8 mouse cellular contexts compared by ENCODE assay signal in the genomic region with DNA sequence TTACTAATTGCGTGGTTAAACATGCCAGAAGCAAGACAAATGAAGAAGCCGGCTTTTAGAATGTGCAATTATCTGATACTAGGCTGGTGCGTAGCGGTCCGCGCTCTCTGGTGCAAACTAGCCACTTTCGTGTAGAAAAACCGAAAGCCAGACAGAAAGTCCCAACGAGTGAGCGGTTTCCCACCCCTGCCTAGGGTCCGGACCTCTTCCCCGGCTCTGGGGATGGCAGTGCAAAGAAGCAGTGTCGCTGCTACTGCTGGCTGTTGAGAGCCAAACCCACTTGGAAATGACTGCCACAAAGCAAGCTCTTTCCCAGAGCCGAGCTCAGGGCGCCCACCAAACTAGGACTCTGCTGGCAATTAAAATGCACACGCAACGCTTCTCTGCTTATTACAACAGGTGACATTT. TPM values are rescaled to one million over a fixed set of nuclear protein-coding genes. Genes with fewer than 3 reads are reported as not detected.
A peak's percentile ranks its signal among the peaks of the same experiment; 100 is the strongest.
DNase-seq lines count a peak whose midpoint lies in the region; ATAC-seq and TF ChIP-seq lines count a peak whose summit lies in the region.

No protein-coding gene starts in this region.

- peak overlapping the region; percentile 27 for H3K4me3 ChIP-seq in heart, embryonic 11.5 days (ENCODE audit: low read depth, low read length)
- peak overlapping the region; percentile 14; the same call in 1 of the 2 replicates for H3K4me3 ChIP-seq in embryonic facial prominence, embryonic 14.5 days (ENCODE audit: low read depth, low read length)
- H3K4me3 ChIP-seq in hindbrain, postnatal 0 days (ENCODE audit: low read length): peak overlapping the region; percentile 44
- H3K4me3 ChIP-seq in liver, postnatal 0 days (ENCODE audit: low read depth, low read length): peak overlapping the region; percentile 60

- no peaks in the 10 kb centered on the region for H3K9me3 ChIP-seq in heart, embryonic 11.5 days (replicated peaks; ENCODE audit: control insufficient read depth, low read length)
- no peaks in the 10 kb centered on the region for H3K9me3 ChIP-seq in embryonic facial prominence, embryonic 14.5 days (ENCODE audit: control insufficient read depth, low read length)
- H3K9me3 ChIP-seq in hindbrain, postnatal 0 days (ENCODE audit: low read length): no peaks in the 10 kb centered on the region
- H3K9me3 ChIP-seq in liver, postnatal 0 days (ENCODE audit: low read length): no peaks in the 10 kb centered on the region

- DNase-seq in heart, adult 8-10 months (ENCODE audit: low spot score): no peak
- peak; percentile 19 for DNase-seq in ES-CJ7 (ENCODE audit: low read depth, low spot score)
- DNase-seq in embryonic facial prominence, embryonic 14.5 days (ENCODE audit: low spot score): no peak
- DNase-seq in hindbrain, postnatal 0 days (ENCODE audit: low spot score): peak; percentile 39
- DNase-seq in liver, postnatal 0 days: peak; percentile 33
- peak; percentile 46 for DNase-seq in thymus, postnatal 25 days
- no peak for DNase-seq in adrenal gland, postnatal 36 days

- no peak overlapping the region for H3K27ac ChIP-seq in heart, embryonic 11.5 days (ENCODE audit: low read depth, low read length)
- H3K27ac ChIP-seq in embryonic facial prominence, embryonic 14.5 days (replicated peaks; ENCODE audit: low read depth, low read length): no peak overlapping the region
- no peak overlapping the region for H3K27ac ChIP-seq in hindbrain, postnatal 0 days
- H3K27ac ChIP-seq in liver, postnatal 0 days (ENCODE audit: low read depth): no peak overlapping the region

- 2% methylated on average over 17 of the region's 17 CpGs for WGBS in heart, embryonic 11.5 days (ENCODE audit: insufficient replicate concordance)
- 8% methylated on average over 17 of the region's 17 CpGs for WGBS in embryonic facial prominence, embryonic 14.5 days
- 7% methylated on average over 17 of the region's 17 CpGs for WGBS in hindbrain, postnatal 0 days
- 1% methylated on average over 17 of the region's 17 CpGs for whole genome bisulfite sequencing in liver, postnatal 0 days (ENCODE audit: insufficient replicate concordance)

- H3K4me2 ChIP-seq in heart, embryonic 11.5 days: peak overlapping the region; percentile 98
- peak overlapping the region; percentile 6; the same call in 1 of the 2 replicates for H3K4me2 ChIP-seq in embryonic facial prominence, embryonic 14.5 days (ENCODE audit: low read depth, low read length)
- peak overlapping the region; percentile 77 for H3K4me2 ChIP-seq in hindbrain, postnatal 0 days (ENCODE audit: low read depth, low read length)
- peak overlapping the region; percentile 94 for H3K4me2 ChIP-seq in liver, postnatal 0 days (ENCODE audit: low read depth, low read length)

- peaks cover 16% of the 10 kb centered on the region for H3K4me1 ChIP-seq in heart, embryonic 11.5 days (ENCODE audit: control insufficient read depth, insufficient read depth, low read length)
- H3K4me1 ChIP-seq in embryonic facial prominence, embryonic 14.5 days (ENCODE audit: control insufficient read depth, insufficient read depth, low read length): peaks cover 19% of the 10 kb centered on the region; the same call in 1 of the 2 replicates
- peaks cover 4% of the 10 kb centered on the region; the same call in 1 of the 2 replicates for H3K4me1 ChIP-seq in hindbrain, postnatal 0 days (ENCODE audit: insufficient read depth, low read length)
- H3K4me1 ChIP-seq in liver, postnatal 0 days (ENCODE audit: insufficient read depth): peaks cover 25% of the 10 kb centered on the region

- TF ChIP-seq EP300 in liver, postnatal 0 days (IDR thresholded peaks at IDR 0.05; ENCODE audit: low read depth): no peak

- no peak overlapping the region for H3K9ac ChIP-seq in heart, embryonic 11.5 days (ENCODE audit: low read depth, low read length)
- no peak overlapping the region for H3K9ac ChIP-seq in embryonic facial prominence, embryonic 14.5 days (ENCODE audit: low read depth, low read length)
- H3K9ac ChIP-seq in hindbrain, postnatal 0 days (replicated peaks; ENCODE audit: low read length): peak overlapping the region; percentile 37; the same call in 1 of the 2 replicates
- H3K9ac ChIP-seq in liver, postnatal 0 days (replicated peaks): no peak overlapping the region

- TF ChIP-seq CTCF in hindbrain, postnatal 0 days (IDR thresholded peaks at IDR 0.05; ENCODE audit: low read depth): no peak
- no peak for TF ChIP-seq CTCF in liver, postnatal 0 days (IDR thresholded peaks at IDR 0.05; ENCODE audit: low read depth)

- no peaks in the 10 kb centered on the region for H3K36me3 ChIP-seq in heart, embryonic 11.5 days (ENCODE audit: control insufficient read depth, insufficient read depth, low read length)
- H3K36me3 ChIP-seq in embryonic facial prominence, embryonic 14.5 days (ENCODE audit: control insufficient read depth, insufficient read depth, low read length): no peaks in the 10 kb centered on the region
- H3K36me3 ChIP-seq in hindbrain, postnatal 0 days (ENCODE audit: insufficient read depth, low read length): no peaks in the 10 kb centered on the region
- H3K36me3 ChIP-seq in liver, postnatal 0 days (replicated peaks; ENCODE audit: insufficient read depth, low read length): no peaks in the 10 kb centered on the region

- peaks cover 66% of the 10 kb centered on the region for H3K27me3 ChIP-seq in heart, embryonic 11.5 days (ENCODE audit: control insufficient read depth, insufficient read depth, low read length)
- peaks cover 87% of the 10 kb centered on the region for H3K27me3 ChIP-seq in embryonic facial prominence, embryonic 14.5 days (replicated peaks; ENCODE audit: control insufficient read depth, insufficient read depth, low read length)
- H3K27me3 ChIP-seq in hindbrain, postnatal 0 days (ENCODE audit: insufficient read depth, low read length): peaks cover 40% of the 10 kb centered on the region
- H3K27me3 ChIP-seq in liver, postnatal 0 days (ENCODE audit: insufficient read depth, low read length): peaks cover 76% of the 10 kb centered on the region

- no peak for ATAC-seq in heart, embryonic 11.5 days (replicated peaks; ENCODE audit: insufficient number of reproducible peaks, low FRiP score, low TSS enrichment)
- ATAC-seq in embryonic facial prominence, embryonic 14.5 days (ENCODE audit: low read depth): no peak
- no peak for ATAC-seq in hindbrain, postnatal 0 days
- ATAC-seq in liver, postnatal 0 days: no peak

RNA-seq across cellular contexts. Expression of gene Rnf220, which starts 3.7 kb away (rescaled TPM):
- polyA plus RNA-seq in heart, embryonic 11.5 days (2014; fragmentation: Nextera tagmentation; extraction: Ambion mirVana): 32.4 and 35.4 TPM in 2 replicates
- 10 to 100 TPM; 30.3 to 37.3 (median 31.9) TPM for total RNA-seq in heart, adult 8-10 months (2022)
- polyA plus RNA-seq in embryonic facial prominence, embryonic 14.5 days (2014; fragmentation: Nextera tagmentation; extraction: Ambion mirVana): 56.3 and 62.4 TPM in 2 replicates
- 119 and 156 TPM in 2 replicates for total RNA-seq in hindbrain, postnatal 0 days (2014; rRNA removed)
- polyA plus RNA-seq in hindbrain, postnatal 0 days (2015; fragmentation: Nextera tagmentation; extraction: Ambion mirVana): 101 and 105 TPM in 2 replicates
- 17.3 and 18.7 TPM in 2 replicates for polyA plus RNA-seq in liver, postnatal 0 days (2015; fragmentation: Nextera tagmentation; extraction: Ambion mirVana)
- total RNA-seq in adrenal gland, postnatal 36 days (2021): 10 to 100 TPM; 78.8 to 88.1 TPM

RNA-seq across cellular contexts. Expression of gene Eri3, which starts 57.0 kb away (rescaled TPM):
- polyA plus RNA-seq in heart, embryonic 11.5 days (2014; fragmentation: Nextera tagmentation; extraction: Ambion mirVana): 98.9 and 102 TPM in 2 replicates
- total RNA-seq in heart, adult 8-10 months (2022): 100 to 1,000 TPM in 2 of 4 experiments, 10 to 100 TPM in 2; 85.6 to 111 (median 98.8) TPM
- polyA plus RNA-seq in embryonic facial prominence, embryonic 14.5 days (2014; fragmentation: Nextera tagmentation; extraction: Ambion mirVana): 154 and 174 TPM in 2 replicates
- total RNA-seq in hindbrain, postnatal 0 days (2014; rRNA removed): 263 and 267 TPM in 2 replicates
- 277 and 295 TPM in 2 replicates for polyA plus RNA-seq in hindbrain, postnatal 0 days (2015; fragmentation: Nextera tagmentation; extraction: Ambion mirVana)
- polyA plus RNA-seq in liver, postnatal 0 days (2015; fragmentation: Nextera tagmentation; extraction: Ambion mirVana): 27.8 and 30.5 TPM in 2 replicates
- 10 to 100 TPM; 68.3 to 72.1 TPM for total RNA-seq in adrenal gland, postnatal 36 days (2021)

Comparison
In these comparisons a context has a peak if more than half of its experiments do, and no peak if none do; other contexts are left out.
1. H3K4me2 ChIP-seq: peak in every context shown above with its lines; median percentile 98 in heart, embryonic 11.5 days; 94 in liver, postnatal 0 days; 77 in hindbrain, postnatal 0 days; 6 in embryonic facial prominence, embryonic 14.5 days.
2. DNase-seq: peak in ES-CJ7 (single experiment), hindbrain, postnatal 0 days (single experiment), liver, postnatal 0 days (single experiment) and thymus, postnatal 25 days (single experiment); none in heart, adult 8-10 months (single experiment), embryonic facial prominence, embryonic 14.5 days (single experiment) and adrenal gland, postnatal 36 days (0 of 2).
3. Peak in every context shown above with its lines, with median percentiles within 50 percentile points of each other: H3K4me3 ChIP-seq.